In genomic region chr11:47063690-47064089, GRCm38 (mm10) we compare ENCODE assay signal across 26 mouse cellular contexts.
DNase-seq lines count a peak whose midpoint lies in the region; ATAC-seq and TF ChIP-seq lines count a peak whose summit lies in the region.
"Had no signal": no experiment of that assay in that cellular context is flagged by ENCODE, and none has a peak within 500 bp of the region (broad histone marks: within the 10 kb centered on the region; RNA-seq: fewer than 3 reads in every experiment).

No protein-coding gene starts in this region.

- no peak overlapping the region for H3K27ac ChIP-seq in lung, embryonic 14.5 days (ENCODE audit: low read depth)
- H3K27ac ChIP-seq: forebrain, embryonic 10.5 days; forebrain, embryonic 13.5 days; heart, embryonic 15.5 days; hindbrain, embryonic 10.5 days; hindbrain, embryonic 13.5 days; hindbrain, postnatal 0 days had no signal

- H3K9ac ChIP-seq in lung, embryonic 14.5 days = no peak overlapping the region
- H3K9ac ChIP-seq: forebrain, embryonic 13.5 days; heart, embryonic 12.5 days; heart, embryonic 15.5 days; hindbrain, embryonic 13.5 days had no signal

- no peaks in the 10 kb centered on the region for H3K36me3 ChIP-seq in lung, embryonic 14.5 days (ENCODE audit: insufficient read depth)
- H3K36me3 ChIP-seq: forebrain, embryonic 10.5 days; heart, embryonic 12.5 days; heart, embryonic 15.5 days; hindbrain, embryonic 10.5 days; hindbrain, embryonic 13.5 days had no signal

- WGBS in lung, embryonic 14.5 days = 55% methylated on average over 4 of the region's 4 CpGs

- intact Hi-C loops in heart, postnatal 25 days (cut with DNase I) = no loop called here

- H3K9me3 ChIP-seq in lung, embryonic 14.5 days (ENCODE audit: low read depth, low read length) = no peaks in the 10 kb centered on the region
- H3K9me3 ChIP-seq: forebrain, embryonic 10.5 days; forebrain, embryonic 13.5 days; heart, embryonic 12.5 days; heart, embryonic 15.5 days; hindbrain, embryonic 10.5 days; hindbrain, embryonic 13.5 days had no signal

- peak; percentile 14 for DNase-seq in heart, adult 8-10 months (ENCODE audit: low spot score)
- no peak for DNase-seq in heart, postnatal 25 days (ENCODE audit: low spot score)
- peak; percentile 12 for DNase-seq in lung, embryonic 14.5 days
- DNase-seq in lung, postnatal 25 days (ENCODE audit: low spot score) = no peak
- no peak for DNase-seq in layer of hippocampus, adult 8-10 months (ENCODE audit: low spot score in 2 of 2)
- DNase-seq: adrenal gland, adult 8-10 months; adrenal gland, postnatal 25 days; cerebellum, adult 18-20 months; cerebellum, adult 9-10 months; cerebellum, postnatal 14 days; gastrocnemius, postnatal 10 days; gastrocnemius, postnatal 36 days; heart, postnatal 10 days had no signal

- no peak overlapping the region for H3K4me3 ChIP-seq in lung, embryonic 14.5 days (ENCODE audit: low read depth, low read length)
- H3K4me3 ChIP-seq: forebrain, embryonic 10.5 days; forebrain, embryonic 13.5 days; heart, embryonic 12.5 days; heart, embryonic 15.5 days; hindbrain, embryonic 10.5 days; hindbrain, embryonic 13.5 days had no signal

- no peak for ATAC-seq in lung, embryonic 14.5 days (ENCODE audit: insufficient read depth)
- ATAC-seq in hematopoietic stem cell, adult 5-6 weeks (replicated peaks in 1 of 2; ENCODE audit: insufficient read depth in 1 of 2, low FRiP score in 2 of 2, low TSS enrichment in 1 of 2, low read depth in 1 of 2, poor library complexity in 2 of 2, severe bottlenecking in 2 of 2) = peak; percentile 51 to 53; a peak in 3 of 4 replicates
- ATAC-seq: activated CD4-positive, CD25-positive, alpha-beta regulatory T cell, adult 4 months; CD4-positive, CD25-positive, alpha-beta regulatory T cell, adult 4 months; forebrain, embryonic 13.5 days; forebrain, embryonic 16.5 days; hindbrain, postnatal 0 days; inflammation-experienced regulatory T-cells, adult 6 months; intestine, embryonic 16.5 days had no signal

- no peak overlapping the region for H3K4me2 ChIP-seq in lung, embryonic 14.5 days
- H3K4me2 ChIP-seq: forebrain, embryonic 13.5 days; heart, embryonic 12.5 days; heart, embryonic 15.5 days; hindbrain, embryonic 13.5 days had no signal

- no peaks in the 10 kb centered on the region for H3K27me3 ChIP-seq in lung, embryonic 14.5 days (ENCODE audit: insufficient read depth, low read length)
- H3K27me3 ChIP-seq: forebrain, embryonic 13.5 days; heart, embryonic 12.5 days; heart, embryonic 15.5 days; hindbrain, embryonic 13.5 days had no signal

- TF ChIP-seq CTCF in lung, embryonic 14.5 days (IDR thresholded peaks at IDR 0.05; ENCODE audit: low read depth) = no peak

- no peaks in the 10 kb centered on the region for H3K4me1 ChIP-seq in lung, embryonic 14.5 days (ENCODE audit: insufficient read depth)
- H3K4me1 ChIP-seq: forebrain, embryonic 10.5 days; forebrain, embryonic 13.5 days; heart, embryonic 12.5 days; heart, embryonic 15.5 days; hindbrain, embryonic 10.5 days; hindbrain, embryonic 13.5 days had no signal

Comparison
In these comparisons a context has a peak if more than half of its experiments do, and no peak if none do; other contexts are left out.
1. DNase-seq: peak in heart, adult 8-10 months (single experiment) and lung, embryonic 14.5 days (single experiment); none in heart, postnatal 25 days (single experiment), lung, postnatal 25 days (single experiment) and layer of hippocampus, adult 8-10 months (0 of 2).